Mouse (Mus musculus): ENCODE data around the gene Col16a1. TPM values are rescaled to one million over a fixed set of nuclear protein-coding genes. Genes with fewer than 3 reads are reported as not detected.

The Col16a1 gene
- polyA plus RNA-seq, 1 experiment, result 9.0 TPM

GRCm38 (mm10) chr4:130101183-130101582, 53.5 kb downstream of the Col16a1 start:
- Histone ChIP-seq H3K27ac (ENCODE audit: insufficient read depth, low read length) (no peak overlapping the region), H3K27me3 (ENCODE audit: control insufficient read depth, insufficient read depth, low read length) (no peaks in the 10 kb centered on the region; the same call in 1 of the 2 replicates), H3K36me3 (ENCODE audit: control insufficient read depth, insufficient read depth, low read length) (no peaks in the 10 kb centered on the region), H3K4me3 (ENCODE audit: extremely low read depth, insufficient read depth, insufficient read length) (no peak overlapping the region), H3K4me1 (ENCODE audit: control insufficient read depth, insufficient read depth, insufficient read length) (no peaks in the 10 kb centered on the region)
- no peak for TF ChIP-seq POLR2A (IDR thresholded peaks at IDR 0.05; ENCODE audit: low read depth, low read length)
- no peak for TF ChIP-seq CTCF (IDR thresholded peaks at IDR 0.05; ENCODE audit: extremely low read depth, insufficient read depth, insufficient read length, insufficient replicate concordance)
- 63% methylated on average over 8 of the region's 8 CpGs for WGBS
- DNase-seq (ENCODE audit: low read depth in 1 of 2, low spot score in 2 of 2), result no peak

GRCm38 (mm10) chr4:130102111-130102651, 54.5 kb downstream of the Col16a1 start, which contains the start of gene Pef1:
TSS of gene Pef1 (plus strand) at chr4:130102558.
- H3K4me1 ChIP-seq (ENCODE audit: control insufficient read depth, insufficient read depth, insufficient read length), result no peaks in the 10 kb centered on the region
- DNase-seq (ENCODE audit: low read depth in 1 of 2, low spot score in 2 of 2), result no peak
- H3K27me3 ChIP-seq (ENCODE audit: control insufficient read depth, insufficient read depth, low read length), result no peaks in the 10 kb centered on the region; the same call in 1 of the 2 replicates
- no peaks in the 10 kb centered on the region for H3K36me3 ChIP-seq (ENCODE audit: control insufficient read depth, insufficient read depth, low read length)
- TF ChIP-seq POLR2A (IDR thresholded peaks at IDR 0.05; ENCODE audit: low read depth, low read length) (no peak), CTCF (IDR thresholded peaks at IDR 0.05; ENCODE audit: extremely low read depth, insufficient read depth, insufficient read length, insufficient replicate concordance) (no peak)
- WGBS, result 31% methylated on average over 6 of the region's 6 CpGs
- H3K4me3 ChIP-seq (ENCODE audit: extremely low read depth, insufficient read depth, insufficient read length), result no peak within 1 kb of the TSS
- no peak within 1 kb of the TSS for H3K27ac ChIP-seq (ENCODE audit: insufficient read depth, low read length)

- H3K4me1 ChIP-seq (ENCODE audit: control insufficient read depth, insufficient read depth, insufficient read length), result 0 out of 2 replicates have a peak, but pooled peaks cover 3% of the 10 kb centered on the region
- 86% methylated on average over 12 of the region's 12 CpGs for WGBS
Observed at GRCm38 (mm10) chr4:130103632-130104031, 56.0 kb downstream of the Col16a1 start.

GRCm38 (mm10) chr4:130104584-130104983, 56.9 kb downstream of the Col16a1 start:
- DNase-seq (ENCODE audit: low read depth in 1 of 2, low spot score in 2 of 2), result no peak
- Histone ChIP-seq H3K27me3 (ENCODE audit: control insufficient read depth, insufficient read depth, low read length) (no peaks in the 10 kb centered on the region), H3K4me3 (ENCODE audit: extremely low read depth, insufficient read depth, insufficient read length) (no peak overlapping the region), H3K36me3 (ENCODE audit: control insufficient read depth, insufficient read depth, low read length) (no peaks in the 10 kb centered on the region), H3K4me1 (ENCODE audit: control insufficient read depth, insufficient read depth, insufficient read length) (0 out of 2 replicates have a peak, but pooled peaks cover 4% of the 10 kb centered on the region), H3K27ac (ENCODE audit: insufficient read depth, low read length) (no peak overlapping the region)
- 62% methylated on average over 4 of the region's 4 CpGs for WGBS
- TF ChIP-seq CTCF (IDR thresholded peaks at IDR 0.05; ENCODE audit: extremely low read depth, insufficient read depth, insufficient read length, insufficient replicate concordance) (no peak), POLR2A (IDR thresholded peaks at IDR 0.05; ENCODE audit: low read depth, low read length) (no peak)

More at GRCm38 (mm10) chr4:130103632-130104031, 56.0 kb downstream of the Col16a1 start:
- H3K36me3 ChIP-seq (ENCODE audit: control insufficient read depth, insufficient read depth, low read length), result no peaks in the 10 kb centered on the region
- no peak for TF ChIP-seq POLR2A (IDR thresholded peaks at IDR 0.05; ENCODE audit: low read depth, low read length)
- no peak for TF ChIP-seq CTCF (IDR thresholded peaks at IDR 0.05; ENCODE audit: extremely low read depth, insufficient read depth, insufficient read length, insufficient replicate concordance)
- H3K27me3 ChIP-seq (ENCODE audit: control insufficient read depth, insufficient read depth, low read length), result no peaks in the 10 kb centered on the region
- DNase-seq (ENCODE audit: low read depth in 1 of 2, low spot score in 2 of 2), result no peak
- H3K4me3 ChIP-seq (ENCODE audit: extremely low read depth, insufficient read depth, insufficient read length), result no peak overlapping the region
- H3K27ac ChIP-seq (ENCODE audit: insufficient read depth, low read length), result no peak overlapping the region

GRCm38 (mm10) chr4:130107065-130107443, 59.4 kb downstream of the Col16a1 start:
- DNase-seq (ENCODE audit: low read depth in 1 of 2, low spot score in 2 of 2), result no peak
- TF ChIP-seq POLR2A (IDR thresholded peaks at IDR 0.05; ENCODE audit: low read depth, low read length) (peak; percentile 2; the same call in 1 of the 2 replicates), CTCF (IDR thresholded peaks at IDR 0.05; ENCODE audit: extremely low read depth, insufficient read depth, insufficient read length, insufficient replicate concordance) (no peak)
- Histone ChIP-seq H3K27me3 (ENCODE audit: control insufficient read depth, insufficient read depth, low read length) (no peaks in the 10 kb centered on the region), H3K4me1 (ENCODE audit: control insufficient read depth, insufficient read depth, insufficient read length) (peaks cover 6% of the 10 kb centered on the region; the same call in 1 of the 2 replicates), H3K4me3 (ENCODE audit: extremely low read depth, insufficient read depth, insufficient read length) (peak overlapping the region; percentile 80), H3K27ac (ENCODE audit: insufficient read depth, low read length) (peak overlapping the region; percentile 67; the same call in 1 of the 2 replicates), H3K36me3 (ENCODE audit: control insufficient read depth, insufficient read depth, low read length) (no peaks in the 10 kb centered on the region)
- WGBS, result 14% methylated on average over 14 of the region's 14 CpGs

GRCm38 (mm10) chr4:130107444-130108131, 59.9 kb downstream of the Col16a1 start:
- Histone ChIP-seq H3K27me3 (ENCODE audit: control insufficient read depth, insufficient read depth, low read length) (no peaks in the 10 kb centered on the region), H3K4me1 (ENCODE audit: control insufficient read depth, insufficient read depth, insufficient read length) (peaks cover 6% of the 10 kb centered on the region; the same call in 1 of the 2 replicates), H3K4me3 (ENCODE audit: extremely low read depth, insufficient read depth, insufficient read length) (peak overlapping the region; percentile 80), H3K36me3 (ENCODE audit: control insufficient read depth, insufficient read depth, low read length) (no peaks in the 10 kb centered on the region), H3K27ac (ENCODE audit: insufficient read depth, low read length) (peak overlapping the region; percentile 67)
- DNase-seq (ENCODE audit: low read depth in 1 of 2, low spot score in 2 of 2), result peak; percentile 100
- WGBS, result under 1% methylated on average over 39 of the region's 39 CpGs
- TF ChIP-seq POLR2A (IDR thresholded peaks at IDR 0.05; ENCODE audit: low read depth, low read length), result 0 out of 2 replicates have a peak, but pooled peaks have one; percentile 1
- no peak for TF ChIP-seq CTCF (IDR thresholded peaks at IDR 0.05; ENCODE audit: extremely low read depth, insufficient read depth, insufficient read length, insufficient replicate concordance)
